Mouse (Mus musculus) T-helper 17 cell (primary cell): ENCODE results near the gene Lrp2.

Source experiments
- in situ Hi-C, 2 experiments: fragments of 300-600 bp; cut with MboI, MseI; formaldehyde crosslinking; loops; 1 replicate in 1 of 2; 2 replicates in 1 of 2; pipeline ENCODE4 v1.15.1; 2025; ENCODE audit warnings: high pct_unique_total_duplicates in 2 of 2

The Lrp2 gene

GRCm38 (mm10) chr2:69414539-69414938 lies 171.3 kb downstream of the Lrp2 start:
- in situ Hi-C loops: no loop called here

DNA sequence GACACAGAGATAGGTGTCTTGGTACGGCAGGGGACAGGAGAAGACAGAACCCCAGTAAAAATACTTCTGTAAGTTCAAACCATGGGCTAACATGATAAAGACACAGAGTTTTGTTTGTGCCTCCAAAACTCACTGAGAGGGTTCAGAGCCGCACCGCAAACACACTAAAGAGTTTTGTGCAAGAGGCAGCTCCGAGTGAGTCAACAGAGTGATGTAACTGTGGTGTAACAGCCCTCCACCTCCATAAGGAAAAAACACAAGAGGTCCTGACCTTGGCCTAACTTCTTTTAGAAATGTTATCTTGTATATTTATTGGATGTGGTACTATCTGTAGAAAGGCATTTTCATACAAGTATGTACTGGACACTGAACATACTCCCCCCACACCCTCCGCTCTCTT lies 180.2 kb downstream of the Lrp2 start:
- in situ Hi-C loops: no loop called here

GRCm38 (mm10) chr2:69402309-69402708 lies 183.6 kb downstream of the Lrp2 start:
- in situ Hi-C loops: no loop called here

DNA sequence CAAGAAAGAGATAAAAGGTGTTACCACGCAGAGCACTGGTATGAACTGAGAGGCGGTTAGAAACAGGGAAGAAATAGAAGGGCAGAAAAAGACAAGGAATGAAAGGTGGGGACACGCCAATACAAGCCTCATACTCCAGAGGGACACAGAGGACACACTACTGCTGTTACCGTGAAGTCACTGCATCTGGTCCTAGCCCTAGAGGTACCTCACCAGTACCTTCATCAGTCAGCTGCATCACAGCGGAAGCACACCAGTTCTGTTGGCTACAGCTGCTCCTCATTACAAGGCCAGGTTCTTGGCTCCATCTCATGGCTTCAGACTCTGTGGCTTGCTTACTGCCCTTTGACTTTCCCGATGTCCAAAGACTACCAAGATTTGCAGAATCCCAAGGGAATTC lies 184.0 kb downstream of the Lrp2 start:
- in situ Hi-C loops: no loop called here

DNA sequence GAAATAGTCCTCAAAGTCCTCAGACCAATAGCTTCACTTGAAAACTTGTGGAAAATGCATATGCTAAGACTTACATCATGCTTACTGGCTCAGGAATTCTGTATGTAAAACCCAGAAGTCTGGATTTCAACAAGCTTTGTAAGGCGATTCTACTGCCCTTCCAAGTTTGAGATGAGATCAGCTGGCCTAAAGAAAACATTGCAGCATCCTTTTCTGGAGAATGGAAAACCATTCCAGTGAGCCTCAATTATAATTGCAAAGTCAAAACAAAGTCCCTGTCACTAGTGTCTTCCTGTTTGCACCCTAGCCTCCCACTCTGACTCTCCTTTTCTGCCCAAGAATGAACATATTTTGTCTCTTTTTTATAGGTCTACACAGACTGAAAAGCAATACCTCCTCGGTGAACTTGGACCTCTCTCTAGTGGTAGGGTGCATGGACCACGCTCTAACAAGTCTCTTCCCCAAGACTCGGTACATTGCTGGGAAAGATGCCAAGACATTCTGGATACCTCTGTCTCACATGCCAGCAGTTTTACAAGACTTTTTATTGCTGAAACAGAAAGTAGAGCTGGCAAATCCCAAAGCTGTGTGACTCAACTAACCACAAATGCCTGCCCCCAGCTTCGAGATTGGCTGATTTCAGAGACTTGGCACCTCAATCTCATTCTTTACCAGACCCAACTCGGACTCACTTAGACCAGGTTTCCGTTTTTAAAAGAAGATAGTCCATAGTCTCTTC lies 184.8 kb downstream of the Lrp2 start:
- in situ Hi-C loops: no loop called here

DNA sequence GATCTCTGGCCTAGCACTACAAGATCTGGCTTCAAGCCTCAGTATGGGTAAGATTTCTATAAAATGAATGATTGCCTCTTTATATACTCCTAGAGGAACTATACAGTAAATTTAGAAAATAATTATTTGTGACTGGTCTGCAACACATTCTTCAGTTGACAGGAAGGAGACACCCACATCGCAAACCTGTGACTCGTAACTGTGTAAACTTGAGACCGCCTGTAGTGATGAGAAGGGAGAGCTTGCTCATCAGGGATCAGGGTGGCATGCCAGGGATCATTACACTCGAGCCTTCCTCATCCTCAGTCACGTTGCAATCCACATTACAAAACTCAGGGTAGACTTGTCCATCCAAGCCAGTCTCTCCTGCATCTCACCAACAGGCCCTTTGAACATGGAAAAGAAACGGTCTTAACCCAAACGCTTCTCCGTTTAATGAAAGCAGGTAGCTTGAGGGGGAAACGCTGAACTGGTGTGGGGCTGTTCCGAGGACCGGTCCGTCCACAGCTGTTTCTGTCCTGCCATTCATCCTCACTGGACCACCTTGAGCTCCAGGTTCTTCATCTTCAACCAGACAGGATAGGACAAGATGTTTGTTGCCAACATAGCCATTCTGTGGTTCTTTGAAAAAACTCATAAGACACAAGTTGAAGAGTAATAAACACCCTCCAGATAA lies 189.0 kb downstream of the Lrp2 start:
- in situ Hi-C loops: no loop called here

DNA sequence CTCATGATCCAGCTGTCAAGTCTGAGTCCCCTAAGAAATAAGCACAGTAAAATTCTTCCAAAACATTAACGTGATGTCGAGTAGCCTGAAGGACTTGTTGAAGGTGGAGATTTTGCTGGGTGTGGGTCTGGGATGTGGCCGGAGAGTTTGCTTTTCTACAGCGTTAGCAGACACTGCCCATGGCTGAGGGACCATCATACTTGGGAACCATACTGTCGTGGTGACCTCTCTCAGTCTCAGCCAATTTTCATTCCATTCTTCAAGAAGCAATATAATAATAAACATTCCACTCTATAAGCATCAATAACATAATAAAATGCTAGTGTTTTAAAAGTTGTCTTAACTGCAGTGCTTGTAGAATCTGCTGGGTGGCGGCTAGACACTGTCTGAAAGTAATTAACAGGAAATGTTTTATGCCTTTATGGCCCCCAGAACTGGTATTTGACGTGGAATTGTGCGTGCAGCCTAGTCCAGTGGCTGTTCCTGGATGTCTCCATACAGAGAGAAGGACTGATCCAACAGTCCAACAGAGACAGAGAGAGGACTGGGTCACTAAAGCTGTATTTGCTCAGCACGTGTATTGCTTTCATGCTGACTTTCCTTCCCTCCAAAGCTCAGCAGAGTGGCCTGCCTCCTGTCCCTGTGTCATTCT lies 190.1 kb downstream of the Lrp2 start:
- in situ Hi-C loops: no loop called here

GRCm38 (mm10) chr2:69393947-69394346 lies 191.9 kb downstream of the Lrp2 start:
- in situ Hi-C loops: no loop called here

DNA sequence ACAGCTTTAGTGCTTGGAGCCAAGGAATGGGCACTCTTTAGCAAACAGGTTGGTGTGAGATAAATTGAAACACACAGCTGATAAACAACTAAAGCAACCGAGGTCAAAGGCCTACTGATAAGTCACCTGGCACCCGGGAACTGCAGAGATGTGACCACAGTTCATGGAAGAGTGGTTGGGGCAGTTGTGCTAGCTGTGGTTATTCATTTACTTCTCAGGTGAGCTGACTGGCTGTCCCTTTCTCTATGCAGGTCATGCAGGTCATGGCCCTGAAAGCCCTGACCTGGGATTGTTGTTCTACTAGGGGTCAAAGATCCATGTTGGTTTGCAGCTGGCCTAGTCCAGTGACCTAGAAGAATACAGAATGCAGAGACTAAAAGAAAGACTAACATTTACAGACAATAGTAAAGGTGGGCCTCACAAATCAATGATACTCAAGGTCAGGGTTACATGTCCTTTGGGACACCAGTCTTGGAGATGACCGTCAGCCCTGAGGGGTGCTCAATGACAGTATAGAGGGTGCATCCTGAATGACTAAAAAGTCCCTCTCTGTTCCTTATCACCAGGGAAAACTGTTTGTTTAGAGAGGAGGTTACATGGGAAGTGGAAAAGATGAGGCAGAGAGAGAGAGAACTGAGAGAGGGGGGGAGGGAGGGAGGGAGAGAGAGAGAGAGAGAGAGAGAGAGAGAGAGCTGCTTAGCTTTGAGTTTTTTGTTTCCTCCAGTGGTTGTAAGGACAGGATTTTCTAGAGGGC lies 199.6 kb downstream of the Lrp2 start:
- in situ Hi-C loops: no loop called here

GRCm38 (mm10) chr2:69382838-69383237 lies 203.0 kb downstream of the Lrp2 start:
- in situ Hi-C loops: loop anchor here in 1 of 2 experiments (5.0 kb wide), 1 partner anchor 916 kb away; no protein-coding TSS in a partner anchor

DNA sequence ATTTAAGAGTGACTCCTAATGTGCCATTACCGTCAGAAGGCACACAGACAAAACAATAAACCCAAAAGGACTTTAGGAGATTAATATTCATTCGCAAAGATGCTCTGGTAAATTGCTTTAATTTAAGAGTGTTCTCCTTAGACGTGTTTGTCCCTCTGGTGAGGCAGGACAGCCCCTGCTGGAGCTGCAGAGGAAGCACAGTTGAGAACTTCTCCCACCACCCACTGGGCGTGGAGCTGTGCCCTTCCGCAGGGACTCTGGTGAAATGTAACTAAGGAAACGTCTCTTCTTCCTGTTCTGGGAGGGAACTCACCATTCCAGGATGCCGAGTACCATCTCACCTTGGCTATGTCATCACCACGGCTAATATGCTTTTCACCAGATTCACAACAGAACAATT lies 204.1 kb downstream of the Lrp2 start:
- in situ Hi-C loops: loop anchor here in 1 of 2 experiments (5.0 kb wide), 1 partner anchor 914 kb away; no protein-coding TSS in a partner anchor

GRCm38 (mm10) chr2:69380281-69380680 lies 205.6 kb downstream of the Lrp2 start, which contains the start of gene Dhrs9:
Gene Dhrs9, plus strand, starts transcription at chr2:69380445.
- in situ Hi-C loops: loop anchor here in 1 of 2 experiments (5.0 kb wide), 1 partner anchor 913 kb away; no protein-coding TSS in a partner anchor

DNA sequence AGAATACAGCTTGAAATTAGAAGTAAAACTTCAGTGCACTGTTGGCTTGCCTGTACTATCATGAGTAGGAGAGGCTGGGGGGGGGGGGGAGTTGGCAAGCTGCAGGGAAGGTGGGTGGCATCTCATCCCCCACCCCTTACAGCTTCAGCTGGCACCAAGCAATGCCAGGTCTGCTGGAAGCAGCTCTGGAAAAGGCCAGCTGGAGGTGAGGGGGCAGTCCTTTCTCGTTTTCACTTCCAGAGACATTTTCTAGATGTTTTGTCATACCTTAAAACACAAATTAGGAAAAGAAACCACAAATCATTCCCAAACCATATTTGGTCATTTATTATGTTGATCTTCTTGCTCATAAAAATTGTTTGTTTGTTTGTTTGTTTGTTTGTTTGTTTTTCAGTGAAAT lies 206.1 kb downstream of the Lrp2 start:
- in situ Hi-C loops: loop anchor here in 1 of 2 experiments (5.0 kb wide), 1 partner anchor 912 kb away; no protein-coding TSS in a partner anchor

GRCm38 (mm10) chr2:69376780-69377179 lies 209.1 kb downstream of the Lrp2 start:
- in situ Hi-C loops: no loop called here
